Mouse (Mus musculus): ENCODE measurements around the gene Lats1.
"Not testable (repeated sequence)": the region's sequence is repeated elsewhere in the genome, so short reads cannot be mapped to it uniquely, and the experiment has no call there.

The Lats1 gene

GRCm38 (mm10) chr10:7726501-7726812 is 45.4 kb downstream of the Lats1 start:
- DNase-seq (ENCODE audit: low read depth, low spot score), result no peak

- DNase-seq (ENCODE audit: low read depth, low spot score), result no peak
Measured at GRCm38 (mm10) chr10:7727011-7727410, 46.0 kb downstream of the Lats1 start.

- DNase-seq (ENCODE audit: low read depth, low spot score), result no peak
Measured at GRCm38 (mm10) chr10:7731582-7731981, 50.6 kb downstream of the Lats1 start.

GRCm38 (mm10) chr10:7737122-7737521 is 56.1 kb downstream of the Lats1 start:
- DNase-seq (ENCODE audit: low read depth, low spot score), result peak; percentile 42

GRCm38 (mm10) chr10:7737914-7738313 is 56.9 kb downstream of the Lats1 start:
- DNase-seq (ENCODE audit: low read depth, low spot score), result no peak

- DNase-seq (ENCODE audit: low read depth, low spot score), result not testable (repeated sequence)
Measured at GRCm38 (mm10) chr10:7745528-7745927, 64.5 kb downstream of the Lats1 start.

DNA sequence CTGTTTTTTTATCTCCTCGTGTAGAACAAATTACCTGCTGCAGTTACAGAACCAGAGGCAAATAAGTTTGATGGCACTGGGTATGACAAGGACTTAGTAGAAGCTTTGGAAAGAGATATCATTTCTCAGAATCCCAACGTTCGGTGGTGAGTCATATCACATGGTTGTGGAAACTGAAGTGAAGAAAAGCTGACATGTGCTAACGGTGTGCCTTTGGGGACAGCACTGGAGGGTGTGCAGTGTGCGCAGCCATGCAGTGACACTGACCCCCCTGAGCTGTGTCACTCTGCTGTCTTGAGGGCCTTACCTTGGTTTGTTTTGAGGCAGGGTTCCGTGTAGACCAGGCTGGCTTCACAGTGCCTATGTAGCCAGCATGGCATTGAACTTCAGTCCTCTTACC is 67.7 kb downstream of the Lats1 start:
- no peak for DNase-seq (ENCODE audit: low read depth, low spot score)

- no peak for DNase-seq (ENCODE audit: low read depth, low spot score)
Measured at GRCm38 (mm10) chr10:7757544-7757943, 76.5 kb downstream of the Lats1 start.
